21 mouse cellular contexts compared by ENCODE assay signal in the genomic region with DNA sequence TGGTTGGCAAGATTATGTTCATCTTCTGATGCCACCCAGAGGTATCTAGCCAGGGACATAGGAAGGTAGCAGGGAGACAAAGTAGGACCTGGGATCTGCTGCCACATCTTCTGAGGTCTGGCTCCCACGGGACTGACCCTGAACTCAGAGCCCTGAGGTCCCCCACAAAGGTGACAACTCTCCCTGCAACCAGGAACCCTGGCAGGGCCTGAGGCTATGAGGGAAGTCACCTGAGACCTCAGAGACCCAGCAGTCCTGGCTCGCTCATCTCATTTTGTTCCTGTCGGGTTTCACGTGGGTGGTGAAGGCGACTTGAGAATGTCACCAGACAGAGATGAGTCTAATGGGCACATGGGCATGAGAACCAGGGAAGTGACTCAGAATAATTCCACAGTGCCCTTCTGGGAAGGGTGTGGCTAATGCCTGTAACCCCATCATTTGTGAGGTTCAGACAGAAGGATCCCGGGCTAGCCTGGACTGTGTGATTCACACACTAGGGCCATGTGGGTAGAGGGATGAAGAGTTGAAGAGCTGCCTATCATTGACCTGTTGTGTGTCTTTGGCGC. TPM values are rescaled to one million over a fixed set of nuclear protein-coding genes. Genes with fewer than 3 reads are reported as not detected.
"Had no signal": no experiment of that assay in that cellular context is flagged by ENCODE, and none has a peak within 500 bp of the region (broad histone marks: within the 10 kb centered on the region; RNA-seq: fewer than 3 reads in every experiment).

No protein-coding gene starts in this region.

- DNase-seq: retina, postnatal 1 day; right cerebral cortex, adult 18-20 months; right cerebral cortex, postnatal 14 days; right cerebral cortex, postnatal 25 days; right cerebral cortex, postnatal 4 days; spleen, adult 18-20 months; thymus, adult 18-20 months; thymus, adult 2 months; thymus, postnatal 14 days; thymus, postnatal 25 days; thymus, postnatal 36 days; thymus, postnatal 4 days had no signal

- H3K4me3 ChIP-seq: neural tube, embryonic 15.5 days; stomach, embryonic 15.5 days had no signal

- H3K36me3 ChIP-seq: neural tube, embryonic 15.5 days; stomach, embryonic 15.5 days had no signal

- H3K27me3 ChIP-seq: neural tube, embryonic 15.5 days; stomach, embryonic 15.5 days had no signal

RNA-seq across cellular contexts. Expression of gene 9430097D07Rik, which starts 9.7 kb away (rescaled TPM):
- total RNA-seq: neutrophil, adult 5-6 weeks had no signal
- polyA plus RNA-seq: small intestine, adult 2 months; spleen, adult 2 months; stomach, embryonic 14.5 days; stomach, postnatal 0 days; thymus, adult 2 months; thymus, postnatal 0 days; urinary bladder, adult 2 months had no signal
